Mouse (Mus musculus): Measurements from ENCODE around the gene Dync1h1.
A peak's percentile ranks its signal among the peaks of the same experiment; 100 is the strongest.

GRCm38 (mm10) chr12:110608460-110609152 is 7.4 kb downstream of the Dync1h1 start:
- TF ChIP-seq CTCF (IDR thresholded peaks at IDR 0.05; ENCODE audit: extremely low read depth, insufficient read length, insufficient replicate concordance, low read depth, low read length) (peak; percentile 43; the same call in 1 of the 2 replicates), POLR2A (IDR thresholded peaks at IDR 0.05; ENCODE audit: low read depth, low read length) (no peak)
